Mouse (Mus musculus): ENCODE measurements around the gene Gm20814.
"Not testable (repeated sequence)": the region's sequence is repeated elsewhere in the genome, so short reads cannot be mapped to it uniquely, and the experiment has no call there.

Gm20814 gene

DNA sequence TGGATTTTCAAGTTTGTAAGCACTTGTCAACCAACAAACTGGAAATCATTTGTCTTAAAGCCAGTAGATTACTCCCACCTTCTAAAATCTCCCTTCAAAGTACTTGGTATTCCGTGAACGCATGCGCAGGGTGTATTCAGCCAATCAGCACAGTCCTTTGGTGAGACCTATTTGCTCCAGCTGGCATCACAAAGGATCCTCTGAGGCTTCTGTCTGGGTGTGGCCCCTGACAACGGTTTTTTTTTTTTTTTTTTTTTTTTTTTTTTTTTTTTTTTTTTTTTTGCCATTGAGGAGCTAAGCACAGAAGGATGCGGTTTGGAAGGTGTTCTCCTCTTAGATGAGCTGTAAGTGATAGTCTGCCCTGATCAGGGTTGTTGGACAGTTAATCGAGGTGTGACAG is at the start of gene Gm20814:
TSS of gene Gm20814 (plus strand) at position 301 of the 400 bp plus-strand sequence.
- DNase-seq, result not testable (repeated sequence)

All from cerebellum, adult 9-10 months (tissue).